Mouse (Mus musculus) C2C12 (cell line): Measurements from ENCODE around the gene Ltbp1. TPM values are rescaled to one million over a fixed set of nuclear protein-coding genes. Genes with fewer than 3 reads are reported as not detected.

Experiments
- H3K27me3 ChIP-seq: one replicate; pipeline ENCODE4 v1.6.1; 2011; ENCODE audit not compliant: control insufficient read depth, insufficient read depth, insufficient read length
- H3K36me3 ChIP-seq: one replicate; pipeline ENCODE4 v1.6.1; 2011; ENCODE audit not compliant: control insufficient read depth, insufficient read depth
- H3K4me3 ChIP-seq: one replicate; pipeline ENCODE4 v1.5.1; 2011; ENCODE audit warnings: mild to moderate bottlenecking, control low read depth; ENCODE audit not compliant: poor library complexity, insufficient read depth, severe bottlenecking
- H3K79me2 ChIP-seq: one replicate; pipeline ENCODE4 v1.6.1; 2011; ENCODE audit not compliant: control insufficient read depth, insufficient read depth
- H3K79me3 ChIP-seq: one replicate; pipeline ENCODE4 v1.6.1; 2011; ENCODE audit warnings: low read depth, control low read depth
- H3ac ChIP-seq: one replicate; pipeline ENCODE3; 2011; ENCODE audit warnings: low read depth; ENCODE audit not compliant: control insufficient read depth, insufficient read length
- CEBPB ChIP-seq: IDR thresholded peaks from one replicate; pipeline ENCODE4 v1.6.1; 2011; ENCODE audit warnings: low read depth, mild to moderate bottlenecking, control low read depth, moderate library complexity
- CTCF ChIP-seq: IDR thresholded peaks from one replicate; pipeline ENCODE4 v1.5.1; 2011; ENCODE audit not compliant: control insufficient read depth, insufficient read depth, insufficient read length
- FOSL1 ChIP-seq: IDR thresholded peaks from one replicate; pipeline ENCODE4 v1.8.0; 2011; ENCODE audit warnings: mild to moderate bottlenecking, low read length; ENCODE audit not compliant: poor library complexity, insufficient read depth, severe bottlenecking
- MAX ChIP-seq: IDR thresholded peaks from one replicate; pipeline ENCODE4 v1.6.1; 2011; ENCODE audit warnings: mild to moderate bottlenecking, control low read depth
- MYOD1 ChIP-seq: IDR thresholded peaks from one replicate; pipeline ENCODE4 v1.6.1; 2011; ENCODE audit warnings: low read depth; ENCODE audit not compliant: control insufficient read depth, insufficient read length
- MYOG ChIP-seq: IDR thresholded peaks from one replicate; pipeline ENCODE4 v1.6.1; 2011; ENCODE audit not compliant: control insufficient read depth, insufficient read length; ENCODE audit errors: extremely low read depth
- USF1 ChIP-seq: IDR thresholded peaks from one replicate; pipeline ENCODE4 v1.6.1; 2011; ENCODE audit warnings: low read depth, mild to moderate bottlenecking, control low read depth, moderate library complexity
- polyA plus RNA-seq: library from polyadenylated mRNA; unstranded; fragments of >200 nt; fragmentation: generic; extraction: Trizol; gene quantifications from one replicate; pipeline ENCODE4 v1.2.1, GENCODE M21; 2012; ENCODE audit warnings: missing spikeins

The Ltbp1 gene
- polyA plus RNA-seq, 1 experiment = 41.8 TPM

DNA sequence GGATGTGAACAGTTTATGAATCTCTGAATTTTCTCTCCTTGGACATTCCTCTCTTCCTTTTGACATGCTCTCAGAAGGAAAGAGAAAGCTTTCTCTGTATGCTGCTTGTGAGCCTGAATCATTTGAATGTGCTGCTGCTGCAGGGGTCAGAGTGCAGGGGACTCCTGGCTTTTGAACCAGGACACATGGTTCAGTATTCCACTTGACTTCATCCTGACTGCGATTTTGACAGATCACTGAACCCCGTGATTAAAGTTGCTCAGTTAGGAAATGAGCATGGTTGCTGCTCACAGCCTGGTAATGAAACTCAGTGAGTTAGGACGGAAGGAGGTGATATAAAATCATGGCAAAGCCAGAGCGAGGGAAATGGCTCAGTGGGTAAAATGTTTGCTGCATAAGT is 95.8 kb downstream of the Ltbp1 start:
- H3K79me3 ChIP-seq = no peaks in the 10 kb centered on the region
- no peaks in the 10 kb centered on the region for H3K79me2 ChIP-seq
- TF ChIP-seq MYOG = no peak
- TF ChIP-seq CEBPB = no peak
- TF ChIP-seq MAX = no peak
- no peak for TF ChIP-seq FOSL1
- no peak for TF ChIP-seq CTCF
- H3K36me3 ChIP-seq = no peaks in the 10 kb centered on the region
- H3K4me3 ChIP-seq = no peak overlapping the region
- H3ac ChIP-seq = no peak overlapping the region
- no peaks in the 10 kb centered on the region for H3K27me3 ChIP-seq

GRCm38 (mm10) chr17:75101994-75102393 is 96.6 kb downstream of the Ltbp1 start:
- H3K79me3 ChIP-seq = no peaks in the 10 kb centered on the region
- no peak overlapping the region for H3K4me3 ChIP-seq
- no peak for TF ChIP-seq MAX
- TF ChIP-seq CEBPB = no peak
- no peak for TF ChIP-seq MYOG
- no peak for TF ChIP-seq CTCF
- no peak for TF ChIP-seq FOSL1
- TF ChIP-seq MYOD1 = no peak
- TF ChIP-seq USF1 = no peak
- no peaks in the 10 kb centered on the region for H3K36me3 ChIP-seq
- H3K79me2 ChIP-seq = no peaks in the 10 kb centered on the region
- no peak overlapping the region for H3ac ChIP-seq
- H3K27me3 ChIP-seq = no peaks in the 10 kb centered on the region

DNA sequence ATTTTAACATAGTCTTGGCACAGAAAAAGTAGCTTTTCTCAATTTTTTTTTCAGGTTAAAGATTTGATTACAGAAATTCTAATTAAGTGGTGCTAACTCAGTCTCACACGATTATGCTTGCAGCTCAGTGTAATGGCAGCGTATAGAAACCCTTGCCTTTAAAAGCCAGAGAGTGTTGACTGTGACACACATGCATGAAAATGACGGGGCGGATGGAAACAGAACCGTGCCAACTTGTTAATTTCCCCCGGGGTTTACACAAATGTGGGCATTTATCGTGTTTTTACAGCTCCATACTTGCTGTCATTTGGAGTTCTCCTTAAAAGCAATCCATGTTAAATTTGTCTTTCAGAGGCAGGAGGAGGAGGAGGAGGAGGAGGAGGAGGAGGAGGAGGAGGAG is 102.0 kb downstream of the Ltbp1 start:
- H3K79me3 ChIP-seq = no peaks in the 10 kb centered on the region
- H3K36me3 ChIP-seq = no peaks in the 10 kb centered on the region
- H3ac ChIP-seq = no peak overlapping the region
- no peak overlapping the region for H3K4me3 ChIP-seq
- H3K79me2 ChIP-seq = no peaks in the 10 kb centered on the region
- H3K27me3 ChIP-seq = no peaks in the 10 kb centered on the region
- TF ChIP-seq FOSL1 = no peak
- no peak for TF ChIP-seq MAX

DNA sequence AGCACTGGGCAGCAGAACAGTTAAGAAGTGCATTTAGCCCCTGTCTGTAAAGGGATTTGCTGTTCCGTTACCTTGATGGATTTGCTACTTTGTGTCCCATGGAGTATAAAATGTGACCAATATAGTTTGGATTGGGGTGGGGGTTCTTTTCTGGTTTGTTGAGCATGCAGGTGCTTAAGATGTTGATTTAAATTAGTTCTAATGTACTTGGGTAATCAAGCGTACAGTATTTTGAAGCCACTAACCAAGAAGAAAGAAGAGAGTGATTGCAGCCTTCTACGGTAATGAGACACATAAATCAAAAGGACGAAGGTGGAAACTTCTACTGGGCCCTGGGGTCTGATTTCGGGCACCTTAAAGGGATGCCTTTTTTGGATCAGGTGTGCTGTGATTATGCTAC is 102.5 kb downstream of the Ltbp1 start:
- no peaks in the 10 kb centered on the region for H3K36me3 ChIP-seq
- H3K79me2 ChIP-seq = no peaks in the 10 kb centered on the region
- H3K27me3 ChIP-seq = no peaks in the 10 kb centered on the region
- H3K79me3 ChIP-seq = no peaks in the 10 kb centered on the region
- no peak overlapping the region for H3ac ChIP-seq
- no peak for TF ChIP-seq MYOG
- no peak for TF ChIP-seq CTCF
- TF ChIP-seq MYOD1 = no peak
- TF ChIP-seq CEBPB = no peak
- no peak for TF ChIP-seq MAX
- no peak overlapping the region for H3K4me3 ChIP-seq

- Histone ChIP-seq H3K79me3 (no peaks in the 10 kb centered on the region), H3K27me3 (no peaks in the 10 kb centered on the region), H3K36me3 (no peaks in the 10 kb centered on the region), H3ac (no peak overlapping the region), H3K79me2 (no peaks in the 10 kb centered on the region), H3K4me3 (no peak overlapping the region)
- TF ChIP-seq MAX (no peak), MYOD1 (no peak), CTCF (no peak), FOSL1 (no peak), USF1 (no peak), CEBPB (no peak), MYOG (no peak)
Measured at GRCm38 (mm10) chr17:75109081-75109716, 103.8 kb downstream of the Ltbp1 start.

DNA sequence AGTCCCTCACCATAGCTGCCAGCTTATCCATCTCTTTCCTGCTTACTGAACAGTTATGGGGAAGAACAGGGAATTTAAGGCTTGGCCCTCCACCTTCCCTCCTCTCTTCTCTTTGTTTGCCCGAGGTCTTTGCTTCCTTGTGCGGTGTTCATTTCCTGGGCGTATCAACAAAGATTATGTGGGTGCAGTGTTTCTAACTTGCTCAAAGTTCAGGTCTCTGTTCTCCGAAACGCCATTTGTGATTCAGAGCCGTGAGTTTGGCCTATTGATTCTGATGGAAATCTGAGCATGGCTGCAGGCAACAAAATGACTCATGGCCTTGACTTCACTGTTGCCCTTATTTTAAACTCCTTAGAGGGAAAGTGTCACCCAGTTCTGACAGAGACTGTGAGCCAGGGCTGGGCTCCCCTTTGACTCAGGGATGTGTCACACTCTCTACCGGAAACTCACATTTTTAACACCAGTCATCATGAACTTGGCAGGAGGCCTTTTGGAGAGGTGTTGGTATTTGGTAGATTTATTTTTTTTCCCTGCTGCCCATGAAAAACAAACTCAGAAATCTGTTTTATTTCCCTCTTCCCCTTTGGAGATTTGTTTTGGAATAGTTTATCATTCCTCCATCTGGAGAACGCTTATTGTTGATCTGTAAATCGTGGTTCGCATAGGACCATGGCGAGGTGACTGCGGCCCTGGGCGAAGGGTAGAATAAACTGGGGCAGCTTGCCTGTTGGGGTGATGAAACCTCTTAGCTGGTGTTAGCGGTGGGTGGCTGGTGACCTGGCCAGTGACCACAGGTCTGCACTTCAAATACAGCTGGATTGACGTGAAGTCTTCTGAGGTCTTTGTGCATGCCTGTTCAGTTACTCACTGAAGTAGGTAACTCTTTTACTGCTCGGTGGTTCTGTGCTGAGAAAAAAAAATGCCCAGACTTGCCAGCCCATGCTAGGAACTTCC is 105.2 kb downstream of the Ltbp1 start:
- TF ChIP-seq FOSL1 (peak; percentile 81), MYOD1 (peak; percentile 42), CEBPB (peak; percentile 84), CTCF (no peak), USF1 (no peak), MYOG (no peak), MAX (peak; percentile 44)
- Histone ChIP-seq H3K79me2 (no peaks in the 10 kb centered on the region), H3K36me3 (no peaks in the 10 kb centered on the region), H3ac (peak overlapping the region; percentile 30), H3K4me3 (no peak overlapping the region), H3K27me3 (no peaks in the 10 kb centered on the region), H3K79me3 (no peaks in the 10 kb centered on the region)
